Mouse (Mus musculus): ENCODE measurements around the gene Gapdh. TPM values are rescaled to one million over a fixed set of nuclear protein-coding genes. Genes with fewer than 3 reads are reported as not detected.

Gapdh gene
- polyA plus RNA-seq, 1 experiment from 2014 or later = 4,378 TPM

DNA sequence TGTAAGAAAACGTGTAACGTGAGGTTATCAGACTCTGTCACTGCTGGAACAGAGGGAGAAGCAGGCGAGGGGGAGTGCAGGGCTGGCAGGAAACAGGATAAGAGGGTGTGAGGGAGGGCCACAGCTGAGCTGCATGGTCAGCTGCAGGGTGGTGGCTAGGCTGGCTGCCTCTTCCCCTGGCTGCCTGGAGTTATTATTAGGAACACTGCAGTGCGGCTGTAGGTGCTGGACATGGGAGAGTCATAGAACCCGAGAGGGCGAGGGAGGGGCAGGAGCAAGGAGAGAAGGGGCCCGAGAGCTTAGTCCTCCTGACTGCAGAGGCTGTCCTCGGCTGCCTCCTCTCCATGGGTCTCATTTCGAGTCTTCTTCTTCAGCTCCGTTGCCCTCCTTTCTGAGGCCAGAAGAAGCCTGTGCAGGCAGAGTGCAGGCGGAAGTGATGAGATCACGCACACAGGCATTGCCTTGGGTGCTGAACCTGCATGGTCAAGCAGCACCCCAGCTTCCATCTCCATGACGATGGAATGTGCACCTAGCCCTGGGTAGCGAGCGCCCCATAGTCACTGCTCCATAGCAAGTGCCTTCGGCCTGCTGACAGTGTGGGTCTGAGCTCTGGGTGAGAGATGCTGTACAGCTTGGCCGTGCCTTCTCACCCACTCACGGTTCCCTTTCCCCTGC is 17.9 kb downstream of the Gapdh start:
- Histone ChIP-seq H3K4me3 (peak overlapping the region; percentile 11), H3K36me3 (peaks cover 41% of the 10 kb centered on the region), H3K4me1 (replicated peaks) (peaks cover 48% of the 10 kb centered on the region), H3K4me2 (peak overlapping the region; percentile 94), H3K27me3 (replicated peaks) (no peaks in the 10 kb centered on the region), H3K9me3 (replicated peaks) (no peaks in the 10 kb centered on the region), H3K9ac (peak overlapping the region; percentile 73), H3K27ac (ENCODE audit: poor library complexity, severe bottlenecking) (peak overlapping the region; percentile 97)
- peak; percentile 73 for ATAC-seq (ENCODE audit: insufficient number of reproducible peaks, low FRiP score)
- 25% methylated on average over 18 of the region's 18 CpGs for WGBS

DNA sequence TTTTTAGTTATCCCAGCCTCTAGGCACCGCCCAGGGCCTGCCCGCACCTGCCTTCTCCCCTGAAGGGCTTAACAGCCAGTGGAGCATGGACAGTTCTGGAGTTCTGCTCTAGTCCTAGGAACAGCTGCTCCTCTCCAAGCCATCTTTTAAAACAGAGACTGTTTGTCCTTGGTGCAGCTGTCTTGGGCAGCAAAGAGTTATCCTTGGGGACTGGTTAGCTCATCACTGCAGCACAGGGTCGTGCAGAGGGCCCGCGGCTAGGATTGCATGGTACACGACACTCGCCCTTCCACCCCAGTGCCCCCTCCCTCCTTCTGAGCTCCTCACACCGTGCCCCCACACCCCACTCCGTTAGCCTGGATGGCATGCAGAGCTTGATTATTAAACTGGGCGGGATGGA is 18.9 kb downstream of the Gapdh start:
- peak overlapping the region; percentile 66; the same call in 1 of the 2 replicates for H3K4me3 ChIP-seq
- H3K27me3 ChIP-seq (replicated peaks) = no peaks in the 10 kb centered on the region
- peaks cover 48% of the 10 kb centered on the region for H3K4me1 ChIP-seq (replicated peaks)
- peak overlapping the region; percentile 97 for H3K27ac ChIP-seq (ENCODE audit: poor library complexity, severe bottlenecking)
- H3K36me3 ChIP-seq = peaks cover 38% of the 10 kb centered on the region
- ATAC-seq (ENCODE audit: insufficient number of reproducible peaks, low FRiP score) = no peak
- peak overlapping the region; percentile 55 for H3K9ac ChIP-seq
- whole genome bisulfite sequencing = 54% methylated on average over 10 of the region's 10 CpGs
- no peaks in the 10 kb centered on the region for H3K9me3 ChIP-seq (replicated peaks)
- H3K4me2 ChIP-seq = peak overlapping the region; percentile 94

DNA sequence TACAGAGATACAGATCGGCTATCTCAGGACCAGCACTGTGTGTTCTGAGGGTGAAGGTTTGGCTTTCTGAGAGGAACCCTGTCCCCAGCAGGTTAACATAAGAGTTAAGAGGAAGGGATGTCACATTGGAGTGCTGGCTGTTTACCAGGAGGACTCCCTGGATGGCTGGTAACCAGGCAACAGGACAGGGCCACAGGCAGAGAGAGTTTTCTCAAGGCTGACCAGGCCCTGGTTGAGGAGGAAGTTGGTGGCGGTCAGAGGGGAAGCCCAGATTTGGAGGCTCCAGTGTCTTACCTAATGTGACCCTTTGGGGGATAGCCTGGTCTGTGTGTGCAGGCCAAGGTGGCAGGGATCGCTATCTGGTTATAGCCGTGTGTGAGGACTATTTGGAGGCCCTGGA is 19.5 kb downstream of the Gapdh start:
- WGBS = 55% methylated on average over 4 of the region's 4 CpGs
- Histone ChIP-seq H3K27ac (ENCODE audit: poor library complexity, severe bottlenecking) (peak overlapping the region; percentile 97), H3K9ac (peak overlapping the region; percentile 34), H3K4me3 (peak overlapping the region; percentile 66; the same call in 1 of the 2 replicates), H3K36me3 (peaks cover 39% of the 10 kb centered on the region), H3K27me3 (replicated peaks) (no peaks in the 10 kb centered on the region), H3K9me3 (replicated peaks) (no peaks in the 10 kb centered on the region), H3K4me2 (peak overlapping the region; percentile 94), H3K4me1 (replicated peaks) (peaks cover 48% of the 10 kb centered on the region)
- no peak for ATAC-seq (ENCODE audit: insufficient number of reproducible peaks, low FRiP score)

DNA sequence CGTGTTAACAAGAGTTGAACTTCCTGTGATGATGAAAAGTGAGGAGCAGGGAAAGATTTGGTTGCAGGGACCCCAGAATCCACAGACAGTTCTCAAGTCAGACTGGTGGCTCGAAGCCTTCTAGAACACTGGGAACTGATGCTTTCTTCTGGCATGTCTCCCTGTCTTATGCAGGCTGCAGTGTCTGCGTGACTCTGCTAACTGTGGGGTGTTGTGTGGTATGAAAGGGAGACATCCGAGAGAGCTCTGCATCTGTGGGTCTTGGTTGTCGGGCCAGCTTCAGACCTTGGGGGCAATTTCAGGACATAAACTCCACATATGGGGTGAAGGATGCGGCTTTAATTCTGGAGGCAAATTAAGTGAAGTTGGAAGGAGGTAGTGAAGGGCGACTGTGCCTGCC is 20.1 kb downstream of the Gapdh start:
- H3K9ac ChIP-seq = peak overlapping the region; percentile 88
- H3K9me3 ChIP-seq (replicated peaks) = no peaks in the 10 kb centered on the region
- no peaks in the 10 kb centered on the region for H3K27me3 ChIP-seq (replicated peaks)
- peaks cover 39% of the 10 kb centered on the region for H3K36me3 ChIP-seq
- H3K4me2 ChIP-seq = peak overlapping the region; percentile 94
- WGBS = 51% methylated on average over 7 of the region's 7 CpGs
- peak overlapping the region; percentile 90; the same call in 1 of the 2 replicates for H3K27ac ChIP-seq (ENCODE audit: poor library complexity, severe bottlenecking)
- ATAC-seq (ENCODE audit: insufficient number of reproducible peaks, low FRiP score) = no peak
- H3K4me3 ChIP-seq = peak overlapping the region; percentile 66
- peaks cover 48% of the 10 kb centered on the region for H3K4me1 ChIP-seq (replicated peaks)

DNA sequence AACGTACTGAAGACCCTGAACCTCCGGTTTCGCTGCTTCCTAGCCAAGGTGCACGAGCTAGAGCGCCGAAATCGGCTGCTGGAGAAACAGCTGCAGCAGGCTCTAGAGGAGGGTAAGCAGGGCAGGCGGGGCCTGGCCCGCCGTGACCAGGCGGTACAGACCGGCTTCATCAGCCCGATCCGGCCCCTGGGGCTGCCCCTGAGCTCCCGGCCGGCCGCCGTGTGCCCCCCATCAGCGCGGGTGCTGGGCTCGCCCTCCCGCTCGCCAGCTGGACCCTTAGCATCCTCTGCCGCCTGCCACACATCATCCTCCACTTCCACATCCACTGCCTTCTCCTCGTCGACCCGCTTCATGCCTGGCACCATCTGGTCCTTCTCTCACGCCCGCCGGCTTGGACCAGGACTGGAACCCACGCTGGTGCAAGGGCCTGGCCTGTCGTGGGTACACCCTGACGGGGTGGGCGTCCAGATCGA is 20.8 kb downstream of the Gapdh start:
- peak overlapping the region; percentile 90 for H3K27ac ChIP-seq (ENCODE audit: poor library complexity, severe bottlenecking)
- peak overlapping the region; percentile 66 for H3K4me3 ChIP-seq
- peak; percentile 57 for ATAC-seq (ENCODE audit: insufficient number of reproducible peaks, low FRiP score)
- no peaks in the 10 kb centered on the region for H3K9me3 ChIP-seq (replicated peaks)
- H3K36me3 ChIP-seq = peaks cover 40% of the 10 kb centered on the region
- H3K4me2 ChIP-seq = peak overlapping the region; percentile 94
- under 1% methylated on average over 35 of the region's 35 CpGs for WGBS
- H3K9ac ChIP-seq = peak overlapping the region; percentile 88
- no peaks in the 10 kb centered on the region for H3K27me3 ChIP-seq (replicated peaks)
- H3K4me1 ChIP-seq (replicated peaks) = peaks cover 48% of the 10 kb centered on the region

DNA sequence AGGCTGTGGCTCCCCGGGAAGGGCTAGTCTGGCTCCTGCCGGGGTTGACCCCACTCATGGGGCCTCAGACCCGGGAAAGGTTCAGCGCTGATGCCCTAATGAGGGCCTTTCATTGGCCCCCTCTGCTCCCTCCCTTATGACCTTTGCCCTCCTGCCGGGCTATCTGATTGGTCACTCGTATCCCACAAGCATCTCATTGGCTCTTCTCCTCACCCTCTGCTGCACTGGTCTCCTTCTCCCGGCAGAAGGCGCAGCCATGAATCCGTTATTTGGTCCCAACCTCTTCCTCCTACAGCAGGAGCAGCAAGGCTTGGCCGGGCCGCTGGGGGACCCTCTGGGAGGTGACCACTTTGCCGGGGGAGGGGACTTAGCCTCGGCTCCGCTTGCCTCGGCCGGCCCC is 21.3 kb downstream of the Gapdh start, which contains the start of gene Iffo1:
Iffo1 (plus strand) TSS at position 241 of the 400 bp plus-strand sequence.
- peaks cover 48% of the 10 kb centered on the region for H3K4me1 ChIP-seq (replicated peaks)
- peaks cover 45% of the 10 kb centered on the region for H3K36me3 ChIP-seq
- peak; percentile 91 for ATAC-seq (ENCODE audit: insufficient number of reproducible peaks, low FRiP score)
- no peaks in the 10 kb centered on the region for H3K9me3 ChIP-seq (replicated peaks)
- H3K4me3 ChIP-seq = peak within 1 kb of the TSS; percentile 66
- H3K4me2 ChIP-seq = peak within 1 kb of the TSS; percentile 94
- H3K27ac ChIP-seq (ENCODE audit: poor library complexity, severe bottlenecking) = peak within 1 kb of the TSS; percentile 90
- H3K27me3 ChIP-seq (replicated peaks) = no peaks in the 10 kb centered on the region
- H3K9ac ChIP-seq = peak within 1 kb of the TSS; percentile 88
- WGBS = 1% methylated on average over 16 of the region's 16 CpGs

DNA sequence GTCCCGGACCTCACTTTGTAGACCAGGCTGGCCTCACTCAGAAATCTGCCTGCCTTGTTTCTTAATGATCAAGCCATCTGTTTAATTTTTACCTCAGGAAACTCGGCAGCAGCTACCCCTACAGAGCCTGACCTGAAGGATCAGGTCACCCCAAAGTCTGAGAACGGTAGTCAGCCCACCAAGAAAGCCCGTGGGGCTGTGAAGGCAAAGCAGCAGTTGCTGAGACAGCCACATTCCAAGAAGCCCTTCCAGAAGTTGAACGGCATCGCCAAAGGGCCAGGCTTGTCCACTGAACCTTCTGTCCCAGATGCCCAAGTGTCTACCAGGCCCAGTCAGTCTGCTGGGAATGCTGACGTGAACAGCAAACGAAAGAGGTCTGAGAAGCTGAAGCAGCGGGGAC is 22.4 kb downstream of the Gapdh start:
- 0 out of 2 replicates have a peak overlapping the region, but pooled peaks have one; percentile 90 for H3K27ac ChIP-seq (ENCODE audit: poor library complexity, severe bottlenecking)
- H3K4me2 ChIP-seq = no peak overlapping the region
- no peak overlapping the region for H3K4me3 ChIP-seq
- no peaks in the 10 kb centered on the region for H3K9me3 ChIP-seq (replicated peaks)
- no peak overlapping the region for H3K9ac ChIP-seq
- H3K4me1 ChIP-seq (replicated peaks) = peaks cover 38% of the 10 kb centered on the region
- WGBS = 81% methylated on average over 9 of the region's 9 CpGs
- H3K27me3 ChIP-seq (replicated peaks) = no peaks in the 10 kb centered on the region
- peaks cover 53% of the 10 kb centered on the region for H3K36me3 ChIP-seq
- ATAC-seq (ENCODE audit: insufficient number of reproducible peaks, low FRiP score) = no peak

DNA sequence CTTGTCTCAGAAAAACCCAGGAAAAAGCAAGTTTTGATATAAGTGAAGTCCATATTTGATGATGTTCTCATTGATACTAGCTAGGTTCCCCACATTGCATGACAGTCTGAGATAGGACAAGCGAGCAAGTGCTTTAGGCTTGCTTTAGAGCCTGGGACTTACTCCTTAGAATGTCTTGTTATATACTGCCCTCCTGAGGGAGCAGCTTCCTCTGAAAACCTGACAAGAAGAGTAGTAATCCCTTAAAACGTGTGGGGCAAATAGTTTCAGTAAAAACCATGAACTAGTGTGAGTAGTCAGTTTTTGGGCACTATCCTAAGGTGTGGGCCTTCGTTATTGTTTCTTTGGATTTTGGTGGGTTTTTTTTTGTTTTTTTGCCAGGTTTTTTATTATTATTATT is 23.1 kb downstream of the Gapdh start:
- Histone ChIP-seq H3K4me3 (no peak overlapping the region), H3K4me2 (no peak overlapping the region), H3K4me1 (replicated peaks) (peaks cover 30% of the 10 kb centered on the region), H3K27ac (ENCODE audit: poor library complexity, severe bottlenecking) (no peak overlapping the region), H3K9ac (no peak overlapping the region), H3K36me3 (peaks cover 61% of the 10 kb centered on the region), H3K27me3 (replicated peaks) (no peaks in the 10 kb centered on the region), H3K9me3 (replicated peaks) (no peaks in the 10 kb centered on the region)
- no peak for ATAC-seq (ENCODE audit: insufficient number of reproducible peaks, low FRiP score)
- 71% methylated on average over 3 of the region's 3 CpGs for WGBS

DNA sequence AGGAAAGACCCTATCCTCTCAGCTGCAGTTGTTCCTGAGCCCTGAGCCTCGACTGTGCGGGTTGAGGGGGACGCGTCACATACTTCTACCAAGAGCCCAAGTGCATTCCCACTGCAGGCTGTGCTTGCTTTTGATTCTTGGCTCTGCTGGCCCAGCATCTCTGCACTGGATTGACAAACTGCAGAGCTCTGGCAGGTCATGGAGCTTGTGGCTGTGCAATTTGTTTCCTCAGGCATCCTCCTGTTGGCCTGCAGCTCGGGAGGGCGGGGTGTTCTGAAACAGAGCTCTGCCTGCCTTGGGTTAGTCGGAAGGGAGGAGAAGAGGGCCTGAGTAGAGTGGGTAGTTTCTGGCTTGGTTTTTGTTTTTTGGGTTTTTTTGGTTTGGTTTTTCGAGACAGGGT is 23.8 kb downstream of the Gapdh start:
- 83% methylated on average over 8 of the region's 8 CpGs for WGBS
- no peak for ATAC-seq (ENCODE audit: insufficient number of reproducible peaks, low FRiP score)
- Histone ChIP-seq H3K27ac (ENCODE audit: poor library complexity, severe bottlenecking) (no peak overlapping the region), H3K36me3 (peaks cover 68% of the 10 kb centered on the region), H3K27me3 (replicated peaks) (no peaks in the 10 kb centered on the region), H3K4me2 (no peak overlapping the region), H3K9me3 (replicated peaks) (no peaks in the 10 kb centered on the region), H3K4me3 (no peak overlapping the region), H3K9ac (no peak overlapping the region), H3K4me1 (replicated peaks) (peaks cover 23% of the 10 kb centered on the region)

DNA sequence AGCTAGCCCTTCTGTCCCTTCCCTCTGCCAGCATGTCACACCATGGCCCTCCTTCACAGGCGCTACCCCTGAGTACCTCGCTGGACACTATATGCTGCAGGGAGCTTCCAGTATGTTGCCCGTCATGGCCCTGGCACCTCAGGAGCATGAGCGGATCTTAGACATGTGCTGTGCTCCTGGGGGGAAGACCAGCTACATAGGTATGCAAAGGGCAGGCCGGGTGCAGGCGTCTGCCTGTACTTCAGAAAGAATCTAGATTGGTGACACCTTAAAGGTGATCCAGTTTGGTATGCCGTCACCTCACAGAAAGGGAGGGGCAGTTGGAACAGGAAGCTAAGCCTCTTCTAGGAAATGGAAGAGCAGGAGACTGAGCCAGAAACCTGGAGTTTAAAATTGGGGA is 26.5 kb downstream of the Gapdh start:
- no peak overlapping the region for H3K4me3 ChIP-seq
- WGBS = 90% methylated on average over 7 of the region's 7 CpGs
- ATAC-seq (ENCODE audit: insufficient number of reproducible peaks, low FRiP score) = no peak

DNA sequence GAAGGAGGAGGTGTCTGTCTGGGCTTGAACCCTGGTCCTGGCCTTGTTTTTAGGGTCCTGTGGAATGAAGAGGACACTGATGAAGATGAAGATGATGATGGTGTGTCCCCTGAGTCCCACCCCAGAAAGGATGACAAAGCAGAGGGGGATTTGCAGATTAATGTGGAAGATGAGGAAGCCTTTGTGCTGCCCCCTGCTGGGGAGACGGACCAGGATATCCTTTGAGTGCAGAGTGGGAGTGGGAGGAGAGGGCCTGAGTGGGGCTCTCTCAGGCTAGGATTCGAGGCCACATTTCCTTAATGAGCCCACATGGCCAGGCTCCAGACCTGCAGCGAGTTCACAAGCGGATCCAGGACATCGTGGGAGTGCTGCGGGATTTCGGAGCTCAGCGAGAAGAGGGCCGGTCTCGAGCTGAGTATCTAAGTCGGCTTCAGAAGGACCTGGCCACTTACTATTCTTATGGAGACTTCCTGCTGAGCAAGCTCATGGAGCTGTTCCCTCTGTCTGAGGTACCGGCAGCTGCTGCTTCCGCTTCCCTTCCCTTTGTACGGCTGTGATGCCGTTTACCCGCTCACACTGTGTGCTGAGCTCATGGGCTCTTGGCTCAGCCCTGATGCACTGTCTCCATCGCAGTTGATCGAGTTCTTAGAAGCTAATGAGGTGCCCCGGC is 29.1 kb downstream of the Gapdh start:
- H3K27me3 ChIP-seq (replicated peaks) = no peaks in the 10 kb centered on the region
- H3K9ac ChIP-seq = no peak overlapping the region
- no peak overlapping the region for H3K4me3 ChIP-seq
- 92% methylated on average over 19 of the region's 19 CpGs for WGBS
- H3K27ac ChIP-seq (ENCODE audit: poor library complexity, severe bottlenecking) = no peak overlapping the region
- ATAC-seq (ENCODE audit: insufficient number of reproducible peaks, low FRiP score) = no peak; the same call in 1 of the 2 replicates
- peaks cover 6% of the 10 kb centered on the region for H3K4me1 ChIP-seq (replicated peaks)
- H3K9me3 ChIP-seq (replicated peaks) = no peaks in the 10 kb centered on the region
- H3K4me2 ChIP-seq = no peak overlapping the region
- H3K36me3 ChIP-seq = peaks cover 90% of the 10 kb centered on the region

More for the DNA sequence above, 26.5 kb downstream of the Gapdh start:
- Histone ChIP-seq H3K36me3 (peaks cover 93% of the 10 kb centered on the region), H3K27ac (ENCODE audit: poor library complexity, severe bottlenecking) (no peak overlapping the region), H3K9me3 (replicated peaks) (no peaks in the 10 kb centered on the region), H3K4me2 (no peak overlapping the region), H3K27me3 (replicated peaks) (no peaks in the 10 kb centered on the region), H3K9ac (no peak overlapping the region), H3K4me1 (replicated peaks) (peaks cover 3% of the 10 kb centered on the region; the same call in 1 of the 2 replicates)
